Comparison of ENCODE assay signal across 9 mouse cellular contexts in genomic region chr6:112245639-112246038, GRCm38 (mm10). TPM values are rescaled to one million over a fixed set of nuclear protein-coding genes. Genes with fewer than 3 reads are reported as not detected.
A peak's percentile ranks its signal among the peaks of the same experiment; 100 is the strongest.
DNase-seq lines count a peak whose midpoint lies in the region; ATAC-seq and TF ChIP-seq lines count a peak whose summit lies in the region.
"Had no signal": no experiment of that assay in that cellular context is flagged by ENCODE, and none has a peak within 500 bp of the region (broad histone marks: within the 10 kb centered on the region; RNA-seq: fewer than 3 reads in every experiment).

No protein-coding gene starts in this region.

- DNase-seq in left cerebral cortex, adult 8-10 months (ENCODE audit: low spot score in 2 of 2), result peak; percentile 10 to 16
- no peak for DNase-seq in left cerebral cortex, postnatal 36 days (ENCODE audit: low spot score in 2 of 2)
- peak; percentile 86 for DNase-seq in adrenal gland, postnatal 25 days
- peak; percentile 24 to 63 for DNase-seq in gastrocnemius, postnatal 4 days (ENCODE audit: low spot score in 2 of 2)
- DNase-seq in urinary bladder, postnatal 14 days (ENCODE audit: low spot score), result peak; percentile 55
- DNase-seq in thymus, postnatal 0 days (ENCODE audit: low spot score), result no peak

- no peak overlapping the region for H3K9ac ChIP-seq in intestine, postnatal 0 days (ENCODE audit: low read depth, low read length)
- H3K9ac ChIP-seq in lung, embryonic 15.5 days, result no peak overlapping the region

- H3K27ac ChIP-seq in intestine, postnatal 0 days (ENCODE audit: low read depth, low read length), result no peak overlapping the region
- peak overlapping the region; percentile 85 for H3K27ac ChIP-seq in lung, embryonic 15.5 days

- 52% methylated on average over 4 of the region's 4 CpGs for WGBS in intestine, postnatal 0 days
- WGBS in lung, embryonic 15.5 days, result 4% methylated on average over 4 of the region's 4 CpGs

- no peaks in the 10 kb centered on the region for H3K36me3 ChIP-seq in intestine, postnatal 0 days (ENCODE audit: control insufficient read depth, insufficient read depth)
- no peaks in the 10 kb centered on the region for H3K36me3 ChIP-seq in lung, embryonic 15.5 days

- intact Hi-C loops in left cerebral cortex, postnatal 36 days (cut with DNase I), result no loop called here

- no peak overlapping the region for H3K4me3 ChIP-seq in intestine, postnatal 0 days (ENCODE audit: low read depth, low read length)
- no peak overlapping the region for H3K4me3 ChIP-seq in lung, embryonic 15.5 days
- H3K4me3 ChIP-seq: erythroblast, embryonic 14.5 days had no signal

- 0 out of 2 replicates have a peak, but pooled peaks have one; percentile 8 for ATAC-seq in intestine, postnatal 0 days
- peak; percentile 92 for ATAC-seq in lung, embryonic 15.5 days (ENCODE audit: borderline replicate concordance, extremely low read depth, low FRiP score, low TSS enrichment)

- no peaks in the 10 kb centered on the region for H3K9me3 ChIP-seq in intestine, postnatal 0 days (ENCODE audit: control insufficient read depth)
- no peaks in the 10 kb centered on the region for H3K9me3 ChIP-seq in lung, embryonic 15.5 days

- TF ChIP-seq CTCF in intestine, postnatal 0 days (IDR thresholded peaks at IDR 0.05; ENCODE audit: low read depth), result no peak

- no peak overlapping the region for H3K4me2 ChIP-seq in intestine, postnatal 0 days (replicated peaks; ENCODE audit: low read depth)
- no peak overlapping the region for H3K4me2 ChIP-seq in lung, embryonic 15.5 days

- no peaks in the 10 kb centered on the region for H3K27me3 ChIP-seq in intestine, postnatal 0 days (replicated peaks; ENCODE audit: control insufficient read depth, insufficient read depth, low read length)
- no peaks in the 10 kb centered on the region for H3K27me3 ChIP-seq in lung, embryonic 15.5 days

- H3K4me1 ChIP-seq in intestine, postnatal 0 days (replicated peaks; ENCODE audit: control insufficient read depth, insufficient read depth, low read length), result no peaks in the 10 kb centered on the region
- peaks cover 17% of the 10 kb centered on the region for H3K4me1 ChIP-seq in lung, embryonic 15.5 days

RNA-seq across cellular contexts. Expression of gene Lmcd1, which starts 27.9 kb away (rescaled TPM):
- total RNA-seq in left cerebral cortex, adult 8-10 months (2022), result 10 to 100 TPM in 1 of 4 experiments, 1 to 10 TPM in 3; 8.7 to 10.8 (median 9.5) TPM
- total RNA-seq in left cerebral cortex, postnatal 36 days (2021), result 10 to 100 TPM in 1 of 2 experiments, 1 to 10 TPM in 1; 9.4 to 11.6 TPM
- 4.6 and 5.6 TPM in 2 replicates for total RNA-seq in adrenal gland, postnatal 25 days (2021)
- total RNA-seq in gastrocnemius, postnatal 4 days (2021), result 100 to 1,000 TPM; 111 to 137 TPM
- polyA plus RNA-seq in intestine, postnatal 0 days (2015; fragmentation: Nextera tagmentation; extraction: Ambion mirVana), result 8.0 and 8.7 TPM in 2 replicates
- polyA plus RNA-seq in lung, embryonic 15.5 days (2015; fragmentation: Nextera tagmentation; extraction: Ambion mirVana), result 34.9 and 37.4 TPM in 2 replicates
- 3.3 and 3.6 TPM in 2 replicates for polyA plus RNA-seq in thymus, postnatal 0 days (2015; fragmentation: Nextera tagmentation; extraction: Ambion mirVana)
- polyA plus RNA-seq: erythroblast, embryonic 14.5 days had no signal

Comparison
In these comparisons a context has a peak if more than half of its experiments do, and no peak if none do; other contexts are left out.
1. DNase-seq: peak in left cerebral cortex, adult 8-10 months (2 of 2), adrenal gland, postnatal 25 days (single experiment), gastrocnemius, postnatal 4 days (2 of 2) and urinary bladder, postnatal 14 days (single experiment); none in left cerebral cortex, postnatal 36 days (0 of 2) and thymus, postnatal 0 days (single experiment).
2. RNA of gene Lmcd1, which starts 27.9 kb away (total RNA-seq): 111 to 137 TPM in gastrocnemius, postnatal 4 days; 9.4 to 11.6 TPM in left cerebral cortex, postnatal 36 days, 8.7 to 10.8 TPM in left cerebral cortex, adult 8-10 months and 4.6 to 5.6 TPM in adrenal gland, postnatal 25 days; every median in the first group is over 4 times any median in the second.